Mouse (Mus musculus) limb, embryonic 10.5 days (tissue): Measurements from ENCODE around the gene Hsdl1. TPM values are rescaled to one million over a fixed set of nuclear protein-coding genes. Genes with fewer than 3 reads are reported as not detected.

ENCODE experiments used
- DNase-seq: peaks from one replicate; pipeline ENCODE4 v3.0.0-alpha.2; 2017; ENCODE audit warnings: low spot score
- H3K27ac ChIP-seq: fragments of 300-500 bp; sonication (generic); 2 replicates; pipeline ENCODE4 v1.5.1; 2016; ENCODE audit warnings: mild to moderate bottlenecking
- H3K27me3 ChIP-seq: fragments of 300-500 bp; sonication (generic); 2 replicates; pipeline ENCODE4 v1.6.1; 2016; ENCODE audit warnings: low read depth, mild to moderate bottlenecking; ENCODE audit not compliant: poor library complexity, severe bottlenecking
- H3K36me3 ChIP-seq: fragments of 300-500 bp; sonication (generic); 2 replicates; pipeline ENCODE4 v1.6.1; 2016; ENCODE audit warnings: mild to moderate bottlenecking, moderate library complexity
- H3K4me1 ChIP-seq: fragments of 300-500 bp; sonication (generic); 2 replicates; pipeline ENCODE4 v1.6.1; 2016
- H3K4me3 ChIP-seq: fragments of 300-500 bp; sonication (generic); 2 replicates; pipeline ENCODE4 v1.5.1; 2016; ENCODE audit warnings: mild to moderate bottlenecking, moderate library complexity
- H3K9me3 ChIP-seq: fragments of 300-500 bp; sonication (generic); replicated peaks from 2 replicates; pipeline ENCODE4 v1.6.1; 2016; ENCODE audit warnings: mild to moderate bottlenecking
- WGBS: fragments of 180-500 bp; shearing (Covaris S2); methylation state at CpG from one replicate; pipeline ENCODE4 v1.1.7; 2016; 5-methylcytosine and 5-hydroxymethylcytosine counted together
- polyA plus RNA-seq: library from polyadenylated mRNA; unstranded; fragments of >200 nt; fragmentation: Nextera tagmentation; extraction: Ambion mirVana; gene quantifications from 2 replicates; pipeline ENCODE4 v1.2.1, GENCODE M21; 2016

Hsdl1 gene
- polyA plus RNA-seq, 1 experiment from 2014 or later: 33.5 TPM

- no peak overlapping the region for H3K4me3 ChIP-seq
- DNase-seq: no peak
- no peaks in the 10 kb centered on the region for H3K4me1 ChIP-seq
- no peaks in the 10 kb centered on the region for H3K9me3 ChIP-seq
- no peak overlapping the region for H3K27ac ChIP-seq
- H3K36me3 ChIP-seq: peaks cover 70% of the 10 kb centered on the region
- no peaks in the 10 kb centered on the region for H3K27me3 ChIP-seq
- 93% methylated on average over 18 of the region's 18 CpGs for WGBS
These were observed 27.8 kb downstream of the Hsdl1 start for GRCm38 (mm10) chr8:119547019-119547691.

- Histone ChIP-seq H3K27me3 (no peaks in the 10 kb centered on the region), H3K4me1 (no peaks in the 10 kb centered on the region), H3K27ac (no peak overlapping the region), H3K4me3 (no peak overlapping the region), H3K9me3 (no peaks in the 10 kb centered on the region), H3K36me3 (peaks cover 81% of the 10 kb centered on the region)
- DNase-seq: no peak
- WGBS: 93% methylated on average over 6 of the region's 6 CpGs
These were observed 29.2 kb downstream of the Hsdl1 start for GRCm38 (mm10) chr8:119545791-119546190.

GRCm38 (mm10) chr8:119545180-119545579 lies 29.8 kb downstream of the Hsdl1 start:
- 80% methylated on average over 6 of the region's 6 CpGs for WGBS
- no peak overlapping the region for H3K4me3 ChIP-seq
- H3K27ac ChIP-seq: no peak overlapping the region
- no peaks in the 10 kb centered on the region for H3K27me3 ChIP-seq
- peaks cover 87% of the 10 kb centered on the region for H3K36me3 ChIP-seq
- no peaks in the 10 kb centered on the region for H3K9me3 ChIP-seq
- no peaks in the 10 kb centered on the region for H3K4me1 ChIP-seq
- no peak for DNase-seq

- DNase-seq: no peak
- Histone ChIP-seq H3K27ac (no peak overlapping the region), H3K4me1 (no peaks in the 10 kb centered on the region), H3K4me3 (no peak overlapping the region), H3K36me3 (peaks cover 93% of the 10 kb centered on the region), H3K27me3 (no peaks in the 10 kb centered on the region), H3K9me3 (no peaks in the 10 kb centered on the region)
- WGBS: 85% methylated on average over 3 of the region's 3 CpGs
These were observed 30.4 kb downstream of the Hsdl1 start for GRCm38 (mm10) chr8:119544606-119545005.

- Histone ChIP-seq H3K36me3 (peaks cover 100% of the 10 kb centered on the region), H3K4me3 (no peak overlapping the region), H3K27me3 (no peaks in the 10 kb centered on the region), H3K4me1 (no peaks in the 10 kb centered on the region), H3K9me3 (no peaks in the 10 kb centered on the region), H3K27ac (no peak overlapping the region)
- WGBS: 94% methylated on average over 9 of the region's 9 CpGs
- no peak for DNase-seq
These were observed 43.0 kb downstream of the Hsdl1 start for GRCm38 (mm10) chr8:119531973-119532372.

- Histone ChIP-seq H3K4me1 (no peaks in the 10 kb centered on the region), H3K36me3 (peaks cover 100% of the 10 kb centered on the region), H3K4me3 (no peak overlapping the region), H3K27me3 (no peaks in the 10 kb centered on the region), H3K27ac (no peak overlapping the region), H3K9me3 (no peaks in the 10 kb centered on the region)
- DNase-seq: no peak
- WGBS: 91% methylated on average over 3 of the region's 3 CpGs
These were observed 43.6 kb downstream of the Hsdl1 start for GRCm38 (mm10) chr8:119531397-119531796.

- H3K4me1 ChIP-seq: no peaks in the 10 kb centered on the region
- no peak overlapping the region for H3K4me3 ChIP-seq
- WGBS: 86% methylated on average over 6 of the region's 6 CpGs
These were observed 44.0 kb downstream of the Hsdl1 start for GRCm38 (mm10) chr8:119530937-119531336.

GRCm38 (mm10) chr8:119528762-119529161 lies 46.2 kb downstream of the Hsdl1 start:
- DNase-seq: no peak
- peaks cover 98% of the 10 kb centered on the region for H3K36me3 ChIP-seq
- H3K27me3 ChIP-seq: no peaks in the 10 kb centered on the region
- no peak overlapping the region for H3K27ac ChIP-seq
- WGBS: 92% methylated on average over 7 of the region's 7 CpGs
- H3K9me3 ChIP-seq: no peaks in the 10 kb centered on the region
- no peak overlapping the region for H3K4me3 ChIP-seq
- H3K4me1 ChIP-seq: no peaks in the 10 kb centered on the region

More at GRCm38 (mm10) chr8:119530937-119531336, 44.0 kb downstream of the Hsdl1 start:
- Histone ChIP-seq H3K36me3 (peaks cover 98% of the 10 kb centered on the region), H3K27ac (no peak overlapping the region), H3K9me3 (no peaks in the 10 kb centered on the region), H3K27me3 (no peaks in the 10 kb centered on the region)
- DNase-seq: no peak

GRCm38 (mm10) chr8:119520102-119520501 lies 54.9 kb downstream of the Hsdl1 start:
- no peak for DNase-seq
- Histone ChIP-seq H3K27ac (no peak overlapping the region), H3K36me3 (peaks cover 98% of the 10 kb centered on the region), H3K27me3 (no peaks in the 10 kb centered on the region), H3K9me3 (no peaks in the 10 kb centered on the region), H3K4me3 (no peak overlapping the region), H3K4me1 (no peaks in the 10 kb centered on the region)
- WGBS: 71% methylated on average over 7 of the region's 7 CpGs

GRCm38 (mm10) chr8:119516674-119517073 lies 58.3 kb downstream of the Hsdl1 start:
- Histone ChIP-seq H3K36me3 (peaks cover 100% of the 10 kb centered on the region), H3K27ac (no peak overlapping the region), H3K27me3 (no peaks in the 10 kb centered on the region), H3K4me1 (no peaks in the 10 kb centered on the region), H3K4me3 (no peak overlapping the region), H3K9me3 (no peaks in the 10 kb centered on the region)
- WGBS: 72% methylated on average over 5 of the region's 5 CpGs
- no peak for DNase-seq

GRCm38 (mm10) chr8:119515767-119516166 lies 59.2 kb downstream of the Hsdl1 start:
- H3K4me3 ChIP-seq: no peak overlapping the region
- no peaks in the 10 kb centered on the region for H3K4me1 ChIP-seq
- H3K27me3 ChIP-seq: no peaks in the 10 kb centered on the region
- peaks cover 100% of the 10 kb centered on the region for H3K36me3 ChIP-seq
- H3K27ac ChIP-seq: no peak overlapping the region
- no peak for DNase-seq
- H3K9me3 ChIP-seq: no peaks in the 10 kb centered on the region
- WGBS: 62% methylated on average over 3 of the region's 3 CpGs

- Histone ChIP-seq H3K27ac (no peak overlapping the region), H3K4me1 (no peaks in the 10 kb centered on the region), H3K36me3 (peaks cover 100% of the 10 kb centered on the region), H3K27me3 (no peaks in the 10 kb centered on the region), H3K9me3 (no peaks in the 10 kb centered on the region), H3K4me3 (no peak overlapping the region)
- no peak for DNase-seq
- 94% methylated on average over 3 of the region's 3 CpGs for WGBS
These were observed 60.0 kb downstream of the Hsdl1 start for GRCm38 (mm10) chr8:119514940-119515339.

GRCm38 (mm10) chr8:119513405-119513804 lies 61.6 kb downstream of the Hsdl1 start:
- Histone ChIP-seq H3K27me3 (no peaks in the 10 kb centered on the region), H3K9me3 (no peaks in the 10 kb centered on the region), H3K36me3 (peaks cover 100% of the 10 kb centered on the region), H3K4me3 (no peak overlapping the region), H3K4me1 (no peaks in the 10 kb centered on the region), H3K27ac (no peak overlapping the region)
- WGBS: 96% methylated on average over 4 of the region's 4 CpGs
- DNase-seq: no peak
